Mouse (Mus musculus): ENCODE data around the gene Tcp10a. TPM values are rescaled to one million over a fixed set of nuclear protein-coding genes. Genes with fewer than 3 reads are reported as not detected.
"Not testable (repeated sequence)": the region's sequence is repeated elsewhere in the genome, so short reads cannot be mapped to it uniquely, and the experiment has no call there.

Tcp10a gene
- under 1 TPM in 1 of 2 experiments, not detected in 1; 0.20 TPM for total RNA-seq (2021)
- long read RNA-seq, experiment 1: 0 reads
- long read RNA-seq, experiment 2: 0 reads

GRCm38 (mm10) chr17:7324346-7324745, at the start of gene Tcp10a:
TSS of gene Tcp10a (plus strand) at chr17:7324646.
- not testable (repeated sequence) for H3K4me3 ChIP-seq; H3K27ac ChIP-seq; DNase-seq (ENCODE audit: low spot score in 2 of 2)

GRCm38 (mm10) chr17:7278702-7279242, 45.7 kb upstream of the Tcp10a start:
- no peak for TF ChIP-seq CTCF (conservative IDR thresholded peaks at IDR 0.05)
- no peak for DNase-seq (ENCODE audit: low spot score in 2 of 2)
- H3K4me3 ChIP-seq: no peak overlapping the region
- no peak overlapping the region for H3K27ac ChIP-seq

- Histone ChIP-seq H3K4me3 (no peak overlapping the region), H3K27ac (no peak overlapping the region)
- no peak for DNase-seq (ENCODE audit: low spot score in 2 of 2)
- no peak for TF ChIP-seq CTCF (conservative IDR thresholded peaks at IDR 0.05)
These were observed 45.2 kb upstream of the Tcp10a start for GRCm38 (mm10) chr17:7279251-7279650.

GRCm38 (mm10) chr17:7284297-7284910, 40.0 kb upstream of the Tcp10a start:
- Histone ChIP-seq H3K4me3 (no peak overlapping the region), H3K27ac (peak overlapping the region; percentile 36; the same call in 1 of the 2 replicates)
- TF ChIP-seq CTCF (conservative IDR thresholded peaks at IDR 0.05): no peak
- DNase-seq (ENCODE audit: low spot score in 2 of 2): no peak

GRCm38 (mm10) chr17:7285292-7285691, 39.2 kb upstream of the Tcp10a start:
- Histone ChIP-seq H3K4me3 (no peak overlapping the region), H3K27ac (peak overlapping the region; percentile 36; the same call in 1 of the 2 replicates)
- no peak for DNase-seq (ENCODE audit: low spot score in 2 of 2)
- TF ChIP-seq CTCF (conservative IDR thresholded peaks at IDR 0.05): no peak

- TF ChIP-seq CTCF (conservative IDR thresholded peaks at IDR 0.05): no peak
- H3K27ac ChIP-seq: peak overlapping the region; percentile 72
- peak in 1 of 2 experiments; percentile 47 for DNase-seq (ENCODE audit: low spot score in 2 of 2)
- no peak overlapping the region for H3K4me3 ChIP-seq
These were observed 37.9 kb upstream of the Tcp10a start for GRCm38 (mm10) chr17:7286422-7287050.

GRCm38 (mm10) chr17:7292012-7292684, 32.3 kb upstream of the Tcp10a start:
- H3K27ac ChIP-seq: no peak overlapping the region
- DNase-seq (ENCODE audit: low spot score in 2 of 2): peak in 1 of 2 experiments; percentile 25
- no peak for TF ChIP-seq CTCF (conservative IDR thresholded peaks at IDR 0.05)

GRCm38 (mm10) chr17:7306278-7307196, 17.9 kb upstream of the Tcp10a start:
- H3K27ac ChIP-seq, H3K4me3 ChIP-seq: not testable (repeated sequence)
- peak; percentile 44 to 71 for DNase-seq (ENCODE audit: low spot score in 2 of 2)
- TF ChIP-seq CTCF (conservative IDR thresholded peaks at IDR 0.05): peak; percentile 73

More at GRCm38 (mm10) chr17:7292012-7292684, 32.3 kb upstream of the Tcp10a start:
- H3K4me3 ChIP-seq: no peak overlapping the region

- not testable (repeated sequence) for DNase-seq (ENCODE audit: low spot score in 2 of 2); H3K4me3 ChIP-seq; H3K27ac ChIP-seq
These were observed 8.6 kb upstream of the Tcp10a start for GRCm38 (mm10) chr17:7315693-7316382.

- H3K27ac ChIP-seq; DNase-seq (ENCODE audit: low spot score in 2 of 2); H3K4me3 ChIP-seq: not testable (repeated sequence)
These were observed 4.7 kb upstream of the Tcp10a start for GRCm38 (mm10) chr17:7319789-7320188.

GRCm38 (mm10) chr17:7326415-7326814, 2.0 kb downstream of the Tcp10a start:
- not testable (repeated sequence) for H3K27ac ChIP-seq; DNase-seq (ENCODE audit: low spot score in 2 of 2); H3K4me3 ChIP-seq

GRCm38 (mm10) chr17:7332745-7333144, 8.3 kb downstream of the Tcp10a start:
- H3K27ac ChIP-seq; H3K4me3 ChIP-seq; DNase-seq (ENCODE audit: low spot score in 2 of 2): not testable (repeated sequence)

- H3K4me3 ChIP-seq, H3K27ac ChIP-seq: not testable (repeated sequence)
- peak in 1 of 2 experiments; percentile 4 for DNase-seq (ENCODE audit: low spot score in 2 of 2)
These were observed 12.9 kb downstream of the Tcp10a start for GRCm38 (mm10) chr17:7337381-7337780.

- H3K4me3 ChIP-seq, H3K27ac ChIP-seq: not testable (repeated sequence)
- peak in 1 of 2 experiments; percentile 18 for DNase-seq (ENCODE audit: low spot score in 2 of 2)
These were observed 24.3 kb downstream of the Tcp10a start for GRCm38 (mm10) chr17:7348765-7349164.

GRCm38 (mm10) chr17:7352596-7352995, 28.1 kb downstream of the Tcp10a start, which contains the start of gene Ttll2:
TSS of gene Ttll2 (minus strand) at chr17:7352696.
- H3K4me3 ChIP-seq; H3K27ac ChIP-seq; DNase-seq (ENCODE audit: low spot score in 2 of 2): not testable (repeated sequence)

GRCm38 (mm10) chr17:7359806-7360205, 35.4 kb downstream of the Tcp10a start:
- H3K27ac ChIP-seq; H3K4me3 ChIP-seq; DNase-seq (ENCODE audit: low spot score in 2 of 2): not testable (repeated sequence)

Measured in layer of hippocampus, adult 2 months (tissue).